Mouse (Mus musculus) spleen, postnatal 4 days (tissue): ENCODE results near the gene Gm49318.

ENCODE experiments used
- DNase-seq, 2 experiments: peaks; one replicate each; pipeline ENCODE4 v3.0.0; 2022; ENCODE audit warnings: low spot score in 2 of 2

Gm49318 gene

GRCm38 (mm10) chr9:22030386-22030785 lies 40.7 kb downstream of the Gm49318 start:
- DNase-seq, result no peak

DNA sequence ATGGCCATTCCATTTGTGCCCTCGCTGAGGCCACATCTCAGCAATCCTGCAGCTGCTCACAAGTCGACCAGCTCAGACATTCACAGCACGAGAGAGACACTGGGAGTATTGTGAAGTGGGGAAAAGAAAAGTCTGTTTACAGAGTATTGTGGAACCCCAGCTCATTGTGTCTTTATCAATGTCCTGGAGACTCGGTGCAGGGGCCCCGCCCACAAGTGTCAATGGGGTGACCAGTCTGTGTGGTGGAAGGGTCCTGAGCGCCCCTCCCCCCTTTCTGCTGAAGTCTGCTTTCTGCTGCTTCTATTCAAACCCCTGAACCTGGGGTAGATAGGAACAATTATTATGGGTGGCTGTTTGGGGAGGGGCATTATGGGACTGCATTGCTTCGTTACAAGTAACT lies 42.6 kb downstream of the Gm49318 start:
- no peak for DNase-seq

DNA sequence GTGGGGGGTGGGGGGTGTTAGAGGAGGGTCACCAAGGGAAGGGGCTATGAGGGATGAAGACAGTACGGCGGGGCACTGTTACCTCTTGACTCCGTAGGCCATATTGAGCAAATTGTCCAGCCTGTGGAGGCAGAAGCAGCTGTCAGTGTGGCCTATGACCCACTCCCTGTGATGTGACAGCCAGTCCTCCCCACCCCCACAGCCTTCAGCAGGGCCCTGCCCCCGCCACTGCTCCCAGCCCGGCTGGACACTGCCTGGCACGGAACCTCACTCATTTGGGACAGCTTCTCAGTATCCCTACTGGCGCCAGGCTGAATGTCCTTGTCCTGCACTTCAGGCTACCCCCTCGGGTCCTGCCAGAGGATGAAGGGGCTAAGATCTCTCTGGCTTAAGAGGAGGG lies 46.5 kb downstream of the Gm49318 start:
- DNase-seq, result no peak

DNA sequence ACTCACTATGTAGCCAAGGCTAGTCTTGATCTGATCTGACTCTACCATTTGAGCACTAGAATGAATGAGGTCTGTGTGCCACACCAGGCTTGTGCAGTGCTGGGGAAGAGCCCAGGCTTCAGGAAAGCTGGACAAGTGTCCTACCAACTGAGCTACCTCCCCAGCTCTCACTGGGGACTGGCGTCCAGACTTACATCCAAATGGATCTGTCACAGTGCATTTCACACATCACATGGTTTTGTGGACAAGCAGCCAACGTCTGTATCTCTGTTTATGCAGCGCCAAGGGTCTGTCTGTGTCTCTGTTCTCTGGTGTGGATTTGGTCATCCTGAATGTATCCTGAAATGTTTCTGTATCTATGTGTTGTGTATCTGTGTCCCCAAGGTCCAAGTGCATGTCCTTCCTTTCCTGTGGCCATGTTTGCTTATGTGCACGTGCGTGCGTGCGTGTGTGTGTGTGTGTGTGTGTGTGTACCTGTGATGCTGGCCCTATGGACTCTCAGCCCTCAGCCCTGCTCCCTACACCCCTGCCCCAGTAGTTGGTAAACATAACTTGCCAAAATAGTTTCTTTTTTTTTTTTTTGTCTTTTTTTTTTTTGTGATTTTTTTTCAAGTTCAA lies 53.7 kb downstream of the Gm49318 start:
- DNase-seq, result no peak

DNA sequence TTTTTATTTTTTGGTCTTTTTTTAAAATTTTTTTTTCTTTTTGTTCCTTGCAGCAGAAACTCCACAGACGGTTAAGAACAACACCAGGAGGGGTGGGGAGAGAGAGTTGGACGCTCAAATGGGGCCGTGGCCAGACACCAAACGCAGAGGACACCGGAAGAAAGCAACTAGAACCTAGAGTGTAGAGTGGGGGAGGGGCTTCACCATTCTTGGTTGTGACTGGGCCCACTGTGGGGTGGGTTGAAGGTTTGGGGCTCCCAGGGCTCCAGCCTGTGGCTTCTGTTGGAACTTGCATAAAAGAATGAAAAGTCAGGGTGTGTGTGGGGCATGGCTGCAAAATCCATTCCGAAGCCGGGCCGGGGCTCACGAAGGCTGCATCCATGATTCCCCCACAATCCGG lies 54.8 kb downstream of the Gm49318 start:
- DNase-seq, result no peak

GRCm38 (mm10) chr9:22012731-22013130 lies 58.3 kb downstream of the Gm49318 start:
- no peak for DNase-seq

- no peak for DNase-seq
Observed at GRCm38 (mm10) chr9:22011055-22011454, 60.0 kb downstream of the Gm49318 start.

DNA sequence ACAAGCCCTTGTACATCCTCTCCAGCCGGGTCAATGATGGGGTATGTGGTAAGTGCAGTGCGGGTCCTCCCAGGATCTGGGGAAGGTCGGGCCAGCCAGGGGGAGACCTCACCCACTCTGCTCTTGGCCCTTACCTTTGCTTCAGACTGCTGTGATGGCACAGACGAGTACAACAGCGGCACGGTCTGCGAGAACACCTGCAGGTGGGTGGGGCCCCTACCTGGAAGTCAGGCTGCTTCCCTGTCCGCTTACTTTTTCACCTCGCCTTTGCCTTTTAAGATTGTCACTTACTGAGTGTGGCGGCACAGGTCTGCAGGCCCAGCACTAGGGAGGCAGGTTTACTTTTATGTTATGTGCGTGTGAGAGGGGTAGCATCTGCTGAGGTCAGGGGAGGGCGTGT lies 66.5 kb downstream of the Gm49318 start:
- DNase-seq, result no peak

DNA sequence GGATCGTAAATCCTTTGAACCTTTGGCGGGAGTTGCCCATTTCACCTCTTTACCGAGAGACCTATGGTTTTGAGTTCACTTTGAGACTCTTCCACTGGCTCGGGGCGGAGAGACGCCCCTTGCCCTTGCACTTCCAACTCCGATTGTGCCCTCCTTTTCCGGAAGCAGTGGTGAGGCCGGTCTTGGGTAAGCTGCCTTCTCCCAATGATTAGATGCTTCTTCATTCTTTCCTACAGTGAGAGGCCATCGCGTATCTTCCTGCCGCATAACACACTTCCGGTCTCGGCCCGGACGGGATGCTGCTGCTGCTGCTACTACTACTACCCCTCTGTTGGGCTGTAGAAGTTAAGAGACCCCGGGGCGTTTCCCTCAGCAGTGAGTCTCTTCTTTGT lies 67.9 kb downstream of the Gm49318 start:
- DNase-seq, result peak in 1 of 2 experiments; percentile 44

GRCm38 (mm10) chr9:22002194-22003162 lies 68.6 kb downstream of the Gm49318 start, which contains the start of the genes Ccdc151 and Prkcsh:
Gene Ccdc151, minus strand, starts transcription at chr9:22002634.
Gene Prkcsh, plus strand, starts transcription at chr9:22002806.
- peak; percentile 97 to 98 for DNase-seq

- no peak for DNase-seq
Observed at GRCm38 (mm10) chr9:22001633-22002032, 69.4 kb downstream of the Gm49318 start.

- DNase-seq, result no peak
Observed at GRCm38 (mm10) chr9:22000296-22000695, 70.8 kb downstream of the Gm49318 start.

DNA sequence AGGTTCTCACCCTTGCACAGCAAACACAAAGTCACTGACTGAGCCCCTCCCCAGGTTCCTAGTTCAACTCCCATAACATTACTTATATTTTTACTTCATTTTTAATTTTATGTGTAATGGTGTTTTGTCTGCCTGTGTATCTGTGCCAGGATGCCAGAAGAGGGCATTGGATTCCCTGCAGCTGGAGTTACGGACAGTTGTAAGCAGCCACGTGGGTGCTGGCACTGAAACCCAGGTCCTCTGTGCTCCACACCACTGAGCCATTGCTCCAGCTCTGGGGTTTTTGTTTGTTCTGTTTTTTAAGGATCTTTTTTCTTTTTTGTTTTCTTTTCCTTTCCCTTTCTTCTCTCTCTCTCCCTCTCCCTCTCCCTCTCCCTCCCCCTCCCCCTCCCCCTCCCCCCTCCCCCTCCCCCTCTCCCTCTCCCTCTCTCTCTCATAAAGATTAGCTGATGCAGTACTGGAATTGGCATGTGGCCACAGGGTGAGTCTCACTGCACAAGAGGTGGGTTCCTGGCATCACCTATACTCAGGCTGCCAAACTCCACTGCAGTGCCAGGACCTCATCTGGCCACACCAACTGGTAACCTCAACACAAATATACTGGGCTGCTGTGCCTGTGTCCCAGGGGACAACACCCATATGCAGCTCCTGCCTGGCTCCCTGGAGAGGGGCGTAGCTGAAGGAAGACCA lies 74.7 kb downstream of the Gm49318 start:
- DNase-seq, result no peak

DNA sequence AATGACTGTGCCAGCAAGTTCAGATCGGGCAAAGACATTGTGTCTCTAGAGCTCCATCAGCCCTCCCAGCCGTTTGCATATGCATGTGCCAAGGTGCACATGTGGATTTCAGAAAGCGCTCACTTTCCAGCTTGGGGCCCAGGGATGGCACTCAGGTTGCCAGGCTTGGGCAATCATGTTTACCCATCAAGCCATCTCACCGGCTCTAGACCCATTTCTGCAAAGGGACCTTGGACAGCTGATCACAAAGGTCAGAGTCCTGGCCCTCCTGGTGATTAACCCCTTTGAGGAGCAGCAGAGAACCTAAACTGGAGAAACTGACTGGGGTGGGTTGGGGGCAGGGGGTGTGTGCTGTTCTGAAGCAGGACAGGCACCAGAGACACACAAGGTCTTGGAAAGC lies 78.8 kb downstream of the Gm49318 start:
- DNase-seq, result no peak

DNA sequence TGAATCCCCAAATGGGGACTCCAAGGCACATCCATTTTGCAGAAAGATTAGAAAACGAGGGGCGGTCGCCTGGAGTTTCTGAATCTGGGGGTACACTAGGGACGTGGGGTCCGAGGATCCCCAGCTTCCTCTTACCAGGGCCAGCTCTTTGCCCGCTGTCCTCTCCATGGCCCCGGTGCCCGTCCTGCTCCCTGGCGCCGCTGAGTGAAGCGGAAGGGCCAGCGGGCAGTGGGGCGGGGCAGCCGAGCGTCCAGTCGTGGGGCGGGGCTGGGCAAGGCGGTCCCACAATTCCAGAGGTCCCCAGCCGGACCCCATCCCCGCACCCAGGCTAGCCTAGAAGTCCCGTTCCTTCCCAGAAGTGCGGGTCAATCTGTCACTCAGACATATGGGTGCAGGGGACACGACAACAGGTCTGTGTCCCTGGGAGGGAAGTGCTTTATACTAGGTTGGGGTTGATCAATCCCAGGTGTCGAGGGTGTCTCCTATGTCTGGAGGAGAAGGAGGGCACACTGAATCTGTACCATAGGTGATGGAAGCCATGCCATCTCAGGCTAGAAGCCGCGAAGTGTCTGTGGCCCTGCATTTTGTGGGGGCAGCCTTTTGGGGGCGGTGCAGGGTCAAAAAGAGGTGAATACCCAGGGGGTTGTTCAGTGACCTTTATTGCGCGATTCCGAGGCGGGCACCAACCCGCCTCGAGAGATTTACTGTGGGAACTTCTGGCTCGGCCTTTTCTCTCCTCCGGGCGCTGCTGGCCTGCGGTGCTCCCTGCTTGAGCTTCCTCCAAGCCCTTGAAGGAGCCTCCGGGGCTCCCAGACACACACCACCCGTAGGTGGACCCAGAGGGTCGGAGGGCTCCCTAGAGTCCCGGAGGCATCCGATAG lies 81.6 kb downstream of the Gm49318 start, which contains the start of gene Rgl3:
Gene Rgl3 (minus strand): TSS at position 217 of the 881 bp plus-strand sequence.
- DNase-seq, result no peak

DNA sequence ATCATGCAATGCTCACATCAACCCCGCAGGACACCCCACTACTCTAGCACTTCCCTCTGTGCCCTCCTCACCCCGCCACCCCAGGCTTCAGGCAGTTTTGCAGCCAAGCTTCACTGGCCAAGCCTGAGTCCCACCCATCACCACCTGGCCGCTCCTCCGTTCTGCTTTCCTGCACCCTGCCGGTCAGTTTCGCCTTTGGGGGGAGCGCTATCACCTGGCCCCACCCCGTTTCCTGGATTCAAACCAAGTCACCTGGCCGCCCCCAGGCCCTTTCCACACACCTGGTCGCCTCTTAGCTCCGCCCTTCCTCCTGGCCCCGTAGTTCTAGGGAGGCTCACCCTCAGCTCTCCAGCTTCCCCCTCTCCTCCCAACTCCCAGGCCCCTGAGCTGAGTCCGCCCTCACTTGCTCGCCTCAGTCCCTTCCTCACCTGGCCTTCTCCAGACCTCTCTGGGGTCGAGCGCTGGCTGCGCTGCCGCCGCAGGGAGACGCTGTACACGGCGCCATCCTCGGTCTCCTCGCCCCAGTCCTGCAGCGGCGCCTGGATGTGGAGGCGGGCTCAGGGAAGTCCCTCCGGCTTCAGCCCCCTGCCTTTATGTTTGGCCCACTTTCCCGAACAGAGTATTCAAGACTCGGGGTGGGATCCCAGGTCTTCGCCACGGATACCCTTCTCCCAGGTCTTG lies 82.5 kb downstream of the Gm49318 start:
- no peak for DNase-seq

- no peak for DNase-seq
Observed at GRCm38 (mm10) chr9:21987592-21988342, 83.3 kb downstream of the Gm49318 start.
